Mouse (Mus musculus) thymus, adult 18-20 months (tissue): ENCODE measurements around the gene Mterf4.
"Not testable (repeated sequence)": the region's sequence is repeated elsewhere in the genome, so short reads cannot be mapped to it uniquely, and the experiment has no call there.

Source experiments
- DNase-seq, 2 experiments: peaks; one replicate each; pipeline ENCODE4 v3.0.0; 2022; ENCODE audit warnings: mixed read lengths in 2 of 2

Mterf4 gene

DNA sequence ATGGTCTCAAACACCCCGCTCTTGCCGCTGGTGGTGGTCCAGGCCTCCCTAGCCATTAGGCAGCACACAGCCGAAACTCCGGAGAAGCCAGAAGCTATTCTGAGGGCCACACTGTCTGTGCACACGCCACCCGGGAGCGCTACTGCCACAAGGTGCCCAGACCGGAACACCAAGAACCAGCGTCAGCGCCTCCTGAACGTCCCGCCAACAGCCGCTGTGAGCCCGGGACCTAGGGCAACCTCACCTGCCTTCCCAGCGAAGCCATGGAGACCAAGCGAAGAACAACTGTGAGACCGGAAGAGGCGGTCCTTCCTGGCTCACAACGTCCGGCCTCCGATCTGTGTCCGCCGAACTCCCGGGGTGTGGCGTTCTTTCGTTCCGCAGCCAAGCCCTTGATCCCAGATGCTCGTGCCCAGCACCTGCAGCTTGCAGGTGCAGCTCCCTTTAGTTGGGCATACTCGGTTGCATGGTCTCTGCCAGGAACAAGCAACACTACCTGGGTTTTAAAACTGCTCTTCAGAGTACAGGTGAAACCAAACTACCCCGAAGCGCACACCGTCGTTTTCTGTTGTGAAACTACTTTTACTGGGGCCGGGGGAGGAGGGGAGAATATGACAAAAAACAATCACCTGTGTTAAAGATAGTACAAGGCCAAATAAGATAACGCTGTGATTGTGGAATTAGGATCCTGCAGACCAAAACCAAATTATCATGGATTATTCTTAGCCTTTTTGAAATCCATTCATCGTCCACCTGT lies at the start of gene Mterf4:
Gene Mterf4 (minus strand): TSS at position 335 of the 757 bp plus-strand sequence.
- DNase-seq = peak; percentile 61 to 65

GRCm38 (mm10) chr1:93352724-93353123 lies 47.0 kb upstream of the Mterf4 start:
- no peak for DNase-seq

DNA sequence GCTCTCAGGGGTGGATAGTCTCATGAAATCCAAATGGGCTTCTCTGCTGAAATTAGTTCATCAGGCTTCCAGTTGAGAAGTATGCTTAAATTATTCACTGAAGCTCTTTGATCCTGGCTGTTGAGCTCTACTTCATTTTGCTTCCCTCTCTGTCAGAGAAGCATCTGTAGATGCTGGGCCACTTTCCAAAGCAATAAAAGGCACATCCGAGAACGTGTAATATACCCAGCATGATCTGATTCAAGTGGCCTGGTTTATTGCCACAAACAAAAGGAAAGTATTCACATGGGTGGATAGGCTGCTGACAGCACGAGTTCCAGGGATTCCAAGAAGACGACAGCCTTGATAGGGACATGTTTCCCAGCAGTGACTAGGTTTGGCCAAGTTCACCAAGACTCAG lies 44.0 kb upstream of the Mterf4 start:
- DNase-seq = no peak

DNA sequence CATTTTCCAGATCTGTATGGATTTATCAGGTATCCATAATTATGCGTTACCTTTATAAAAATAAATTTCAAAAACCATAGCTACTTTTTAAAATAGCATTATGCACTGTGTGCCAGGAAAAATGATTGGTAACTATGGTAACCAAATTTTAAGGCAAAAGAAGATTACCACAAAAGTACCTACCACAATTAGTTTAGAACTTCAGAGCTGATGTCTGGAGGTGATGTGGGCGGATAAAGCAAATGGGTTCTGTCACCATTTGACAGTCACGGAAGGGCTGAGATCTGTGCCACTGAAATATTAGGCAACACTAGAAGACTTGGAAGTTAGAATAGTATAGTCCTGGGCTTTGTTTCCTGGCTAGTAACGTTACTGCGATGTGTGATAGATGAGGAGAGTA lies 41.5 kb upstream of the Mterf4 start:
- no peak for DNase-seq

GRCm38 (mm10) chr1:93343504-93344047 lies 37.9 kb upstream of the Mterf4 start:
- peak; percentile 89 to 92 for DNase-seq

DNA sequence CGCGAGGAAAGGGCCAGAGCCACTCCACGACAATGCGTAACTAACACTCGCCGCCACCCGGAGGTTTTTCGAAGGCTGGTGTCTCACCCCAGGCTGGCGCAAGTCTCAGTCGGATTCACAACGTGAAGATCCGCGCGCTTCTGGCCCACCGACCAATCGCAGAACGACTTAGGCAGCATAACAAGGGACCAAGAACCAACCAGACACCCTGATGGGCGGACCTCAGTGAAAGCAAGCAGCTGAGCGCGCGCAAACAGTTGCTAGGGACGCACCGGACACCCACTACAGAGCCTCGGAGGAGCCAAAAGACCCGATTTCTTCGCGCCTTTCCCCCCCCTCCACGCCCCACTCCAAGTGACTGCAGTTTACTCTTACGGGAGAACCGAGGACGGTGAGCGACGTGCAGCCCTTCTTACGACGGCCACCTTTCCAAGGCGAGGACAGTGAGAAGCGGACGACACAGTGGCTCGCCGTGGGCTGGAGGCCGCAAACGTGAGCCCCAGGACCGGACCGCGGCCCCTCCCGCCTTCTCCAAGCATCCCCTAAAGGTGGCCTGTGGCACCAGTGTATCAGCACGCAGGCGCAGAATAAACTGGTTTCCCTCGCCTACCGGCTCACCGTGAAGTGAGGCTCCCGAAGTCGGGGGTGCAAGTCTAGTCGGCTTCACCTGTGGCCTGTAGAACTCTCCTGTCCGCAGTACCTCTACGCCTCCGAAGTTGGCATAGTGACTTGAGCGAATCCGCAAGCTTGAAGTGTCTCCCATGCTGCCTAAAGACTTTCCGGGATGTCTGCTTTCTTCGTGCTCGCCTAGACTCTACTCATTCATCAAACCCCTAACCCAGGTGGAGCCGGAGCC lies 37.2 kb upstream of the Mterf4 start, which contains the start of the genes Ppp1r7 and Pask:
Gene Ppp1r7 (plus strand): TSS at position 207 of the 856 bp plus-strand sequence.
Gene Pask (minus strand): TSS at position 835 of the 856 bp plus-strand sequence.
- peak; percentile 89 to 93 for DNase-seq

GRCm38 (mm10) chr1:93334621-93335020 lies 28.9 kb upstream of the Mterf4 start:
- no peak for DNase-seq

DNA sequence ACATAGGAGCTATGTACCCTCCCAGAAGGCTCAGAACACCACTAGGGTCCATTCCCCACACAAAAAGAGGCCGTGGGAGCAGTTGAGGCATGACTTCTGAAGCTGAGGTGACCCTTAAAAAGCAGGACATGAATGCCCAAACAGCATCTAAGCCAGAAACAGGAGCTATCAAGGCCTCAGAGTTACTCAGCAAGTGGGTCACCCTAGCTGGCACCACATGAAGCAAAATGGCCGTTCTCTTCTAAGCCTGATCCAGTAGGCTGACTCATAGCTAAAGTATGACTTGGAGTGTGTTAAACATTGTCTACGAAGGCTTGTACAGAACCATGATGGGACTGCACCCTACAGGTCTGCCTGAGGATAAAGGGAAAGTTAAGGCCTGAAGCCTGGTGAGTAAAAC lies 20.7 kb upstream of the Mterf4 start:
- no peak for DNase-seq

GRCm38 (mm10) chr1:93323973-93324372 lies 18.3 kb upstream of the Mterf4 start:
- DNase-seq = no peak

DNA sequence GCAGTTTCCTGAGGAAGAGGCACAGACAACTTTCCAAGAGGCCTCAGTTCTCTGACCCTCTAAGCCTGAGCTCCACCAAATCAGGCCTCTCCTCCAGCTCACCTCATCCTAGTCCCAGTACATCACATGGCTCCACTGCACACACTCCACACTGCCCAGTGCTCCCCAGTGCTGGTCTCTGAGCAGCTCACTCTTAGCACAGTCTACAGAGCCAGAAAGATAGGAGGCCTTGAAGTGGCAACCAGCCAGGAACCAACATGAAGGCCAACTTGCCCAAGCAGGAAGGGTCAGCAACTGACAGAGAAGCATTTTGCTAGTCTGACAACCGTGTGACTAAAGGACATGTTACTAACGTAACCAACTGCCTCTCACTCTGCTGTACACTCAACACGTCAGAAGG lies 5.1 kb downstream of the Mterf4 start:
- no peak for DNase-seq

GRCm38 (mm10) chr1:93299791-93300190 lies 5.9 kb downstream of the Mterf4 start:
- DNase-seq = no peak

GRCm38 (mm10) chr1:93294491-93294890 lies 11.2 kb downstream of the Mterf4 start:
- not testable (repeated sequence) for DNase-seq

GRCm38 (mm10) chr1:93292006-93292405 lies 13.7 kb downstream of the Mterf4 start:
- no peak for DNase-seq

DNA sequence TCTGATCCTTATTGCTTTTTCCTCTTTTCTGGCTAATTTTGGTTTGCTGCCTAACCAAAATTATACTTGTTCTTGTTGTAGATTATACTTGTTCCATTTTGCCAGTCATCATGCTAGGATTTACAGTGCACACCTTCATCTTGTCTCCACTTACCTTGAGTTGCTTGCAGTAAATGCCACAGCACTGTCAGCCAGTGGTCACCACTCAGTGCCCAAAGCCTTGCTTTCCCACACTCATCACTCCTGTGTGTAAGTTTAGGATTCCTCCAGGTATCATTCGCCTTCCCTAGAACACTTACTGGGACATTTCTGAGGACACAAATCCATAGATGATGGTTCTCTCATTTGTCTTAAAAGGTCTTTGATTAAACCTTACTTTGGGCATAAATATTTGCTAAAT lies 14.1 kb downstream of the Mterf4 start:
- DNase-seq = no peak

DNA sequence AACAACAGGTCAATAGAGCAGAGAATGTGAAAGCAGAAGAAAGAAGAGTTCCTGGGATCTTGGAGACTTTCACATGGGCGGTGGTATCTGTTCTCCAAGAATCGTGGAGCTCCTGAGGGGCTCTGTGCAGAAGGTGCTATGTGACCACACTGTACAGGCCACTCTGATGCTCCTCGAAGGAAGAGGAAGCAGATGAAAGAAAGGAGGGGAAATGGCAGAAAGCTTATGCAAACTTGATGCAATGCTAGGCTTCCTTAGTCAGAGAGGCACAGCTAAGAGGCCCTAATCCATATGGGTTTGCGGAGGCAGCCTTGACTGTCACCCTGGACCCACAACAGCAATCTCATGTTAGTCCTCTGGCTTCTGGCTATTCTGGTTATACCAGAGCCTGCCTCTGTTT lies 14.8 kb downstream of the Mterf4 start:
- DNase-seq = no peak

DNA sequence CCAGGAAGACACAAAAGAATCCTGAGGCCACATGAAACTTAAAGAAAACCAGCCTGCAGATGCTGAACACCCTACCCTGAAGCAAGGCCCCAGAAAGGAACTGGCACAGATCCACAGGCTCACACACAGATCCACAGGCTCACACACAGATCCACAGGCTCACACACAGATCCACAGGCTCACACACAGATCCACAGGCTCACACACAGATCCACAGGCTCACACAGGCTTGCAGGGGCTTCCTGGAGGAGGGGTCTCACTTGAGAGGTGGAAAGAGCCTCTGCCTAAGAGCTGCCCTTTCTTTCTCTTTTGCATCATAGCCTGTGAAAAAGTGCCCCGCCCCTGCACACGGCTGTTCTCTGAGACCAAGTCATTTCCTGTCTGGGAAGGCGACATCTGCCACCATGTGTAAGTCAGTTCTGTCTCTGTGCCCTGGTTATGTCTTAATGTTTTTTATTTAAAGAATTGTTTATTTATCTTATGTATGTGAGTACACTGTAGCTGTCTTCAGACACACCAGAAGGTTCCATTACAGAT lies 16.0 kb downstream of the Mterf4 start:
- no peak for DNase-seq

- no peak for DNase-seq
These were observed 28.7 kb downstream of the Mterf4 start for GRCm38 (mm10) chr1:93277041-93277440.

DNA sequence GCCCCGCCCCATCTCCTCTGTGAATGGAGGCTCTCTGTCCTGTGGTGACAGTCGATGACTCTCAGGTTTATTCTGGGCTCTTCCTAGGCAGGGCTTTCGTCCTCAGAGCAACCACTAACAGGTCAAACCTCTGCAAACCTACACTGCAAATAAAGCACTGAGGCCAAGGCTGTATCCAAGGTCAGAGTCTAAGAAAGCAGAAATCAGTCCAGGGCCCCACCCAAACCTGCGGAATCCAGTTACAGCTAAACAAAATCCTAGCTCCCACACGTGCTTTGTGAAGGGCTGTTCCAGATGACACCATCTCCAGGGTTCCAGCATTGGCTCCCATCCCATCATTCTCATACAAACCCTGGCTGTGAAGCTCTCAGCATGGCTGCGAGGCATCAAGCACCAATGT lies 30.2 kb downstream of the Mterf4 start:
- no peak for DNase-seq

GRCm38 (mm10) chr1:93272409-93272821 lies 33.3 kb downstream of the Mterf4 start:
- no peak for DNase-seq

DNA sequence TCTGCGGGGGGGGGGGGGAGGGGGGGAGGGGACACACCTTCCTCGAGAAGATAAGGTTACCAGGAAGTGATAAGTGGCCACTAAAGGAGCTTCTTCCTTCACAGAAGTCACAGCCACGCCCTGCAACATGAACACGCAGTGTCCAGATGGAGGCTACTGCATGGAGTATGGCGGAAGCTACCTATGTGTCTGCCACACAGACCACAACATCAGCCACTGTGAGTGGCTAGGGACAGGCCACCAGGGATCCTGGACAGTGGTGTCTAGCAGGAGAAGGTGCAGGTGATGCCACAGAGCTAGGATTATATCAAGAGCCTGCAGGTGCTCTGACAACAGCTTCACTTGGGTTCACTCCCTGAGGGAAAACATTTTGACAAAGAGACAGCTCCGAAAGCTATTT lies 34.0 kb downstream of the Mterf4 start:
- DNase-seq = no peak

DNA sequence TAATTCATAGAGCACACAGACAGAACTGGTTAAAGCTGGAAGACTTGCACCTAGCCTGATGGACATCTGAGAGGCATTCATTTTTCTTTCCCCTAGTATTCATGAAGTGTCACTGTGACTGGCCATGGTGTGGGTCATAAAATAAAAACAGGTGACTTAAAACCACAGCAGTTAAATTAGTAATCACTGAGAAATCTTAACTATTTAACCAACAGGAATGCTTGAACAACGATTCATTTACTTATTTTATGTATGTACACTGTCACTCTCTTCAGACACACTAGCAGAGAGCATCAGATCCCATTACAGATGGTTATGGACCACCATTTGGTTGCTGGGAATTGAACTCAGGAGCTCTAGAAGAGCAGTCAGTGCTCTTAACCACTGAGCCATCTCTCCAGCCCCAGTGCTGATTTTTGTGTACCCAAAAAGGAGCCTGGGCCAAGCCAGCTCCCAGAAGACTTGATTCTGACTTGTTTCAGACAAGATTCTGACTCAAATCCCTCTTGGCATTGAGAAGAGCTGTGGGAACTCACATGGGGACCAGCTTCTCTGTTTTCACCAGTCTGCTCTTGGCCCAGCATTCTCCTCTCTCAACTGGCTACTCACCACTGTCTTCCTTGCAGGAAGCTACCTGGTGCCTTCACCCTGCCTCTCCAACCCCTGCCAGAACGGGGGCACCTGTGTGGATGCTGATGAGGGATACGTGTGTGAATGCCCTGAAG lies 35.0 kb downstream of the Mterf4 start:
- no peak for DNase-seq

- DNase-seq = no peak
These were observed 37.5 kb downstream of the Mterf4 start for GRCm38 (mm10) chr1:93268246-93268645.

- DNase-seq = no peak
These were observed 38.5 kb downstream of the Mterf4 start for GRCm38 (mm10) chr1:93267207-93267606.
